Mouse (Mus musculus) thymus, adult 2 months (tissue): ENCODE results near the gene Spon1.

Source experiments
- CTCF ChIP-seq: fragments of 200-500 bp; IDR thresholded peaks from 2 replicates; pipeline ENCODE4 v1.5.1; 2012; ENCODE audit warnings: mild to moderate bottlenecking, control low read depth, low read length, moderate library complexity, borderline replicate concordance; ENCODE audit not compliant: control insufficient read depth, poor library complexity, insufficient read depth; ENCODE audit errors: extremely low read depth
- POLR2A ChIP-seq: fragments of 200-500 bp; IDR thresholded peaks from 2 replicates; pipeline ENCODE4 v1.6.1; 2012; ENCODE audit warnings: mild to moderate bottlenecking, low read length, control low read depth, moderate library complexity; ENCODE audit not compliant: control insufficient read depth, poor library complexity, insufficient read depth; ENCODE audit errors: extremely low read depth

DNA sequence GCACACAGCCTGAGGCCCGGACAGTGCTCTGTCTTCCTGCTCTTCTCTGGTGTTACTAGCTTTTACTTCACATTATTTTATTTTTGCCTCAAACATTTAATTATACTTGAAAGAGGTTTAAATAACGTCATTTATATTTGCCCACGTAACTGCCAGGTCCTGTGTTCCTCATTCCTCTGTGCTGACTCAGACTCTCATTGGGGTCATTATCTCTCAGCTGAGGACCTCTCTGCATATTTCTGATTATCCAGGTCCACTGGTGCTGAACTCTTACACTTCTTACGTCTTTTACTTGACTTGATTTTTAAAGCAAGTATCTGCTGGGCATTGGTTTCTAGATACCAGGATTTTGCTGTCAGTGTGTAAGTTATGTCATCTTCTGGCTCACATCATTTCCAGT, 287.9 kb downstream of the Spon1 start:
- TF ChIP-seq CTCF (no peak), POLR2A (no peak)
